Mouse (Mus musculus): ENCODE data around the gene Tmem233. TPM values are rescaled to one million over a fixed set of nuclear protein-coding genes. Genes with fewer than 3 reads are reported as not detected.

Tmem233 gene
- polyA plus RNA-seq, 1 experiment from 2014 or later = not detected

GRCm38 (mm10) chr5:116016542-116016941, 66.5 kb downstream of the Tmem233 start:
- ATAC-seq (ENCODE audit: insufficient read depth, low FRiP score, low TSS enrichment) (no peak), DNase-seq (ENCODE audit: low spot score) (no peak)
- 94% methylated on average over 5 of the region's 5 CpGs for WGBS
- Histone ChIP-seq H3K36me3 (ENCODE audit: control insufficient read depth, insufficient read depth, low read length) (peaks cover 53% of the 10 kb centered on the region), H3K4me3 (ENCODE audit: low read depth, low read length) (no peak overlapping the region), H3K27me3 (ENCODE audit: control insufficient read depth, insufficient read depth, low read length) (no peaks in the 10 kb centered on the region), H3K4me1 (ENCODE audit: control insufficient read depth, insufficient read depth, low read length) (no peaks in the 10 kb centered on the region), H3K27ac (ENCODE audit: low read depth, low read length) (no peak overlapping the region), H3K4me2 (ENCODE audit: low read depth) (no peak overlapping the region), H3K9ac (ENCODE audit: low read length) (no peak overlapping the region), H3K9me3 (ENCODE audit: control insufficient read depth, low read length) (no peaks in the 10 kb centered on the region)

DNA sequence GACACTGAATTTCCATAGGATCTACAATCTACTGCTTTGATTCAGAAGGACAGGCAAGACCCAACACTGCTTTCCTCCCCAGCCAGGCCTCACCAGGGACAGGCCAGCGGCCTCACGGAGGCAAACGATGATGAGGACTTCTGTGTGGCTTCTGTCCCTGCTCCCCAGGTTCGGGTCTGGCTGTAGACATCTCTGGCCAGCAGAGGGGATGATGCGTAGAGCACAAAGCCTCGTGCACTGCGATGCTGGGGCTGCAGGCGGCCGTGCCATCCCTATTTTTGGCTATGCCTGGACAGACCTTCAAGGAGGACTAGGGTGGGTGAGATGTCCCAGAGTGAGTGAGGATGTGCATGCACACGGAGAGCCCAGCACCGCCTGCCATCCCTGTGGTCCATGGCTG, 68.8 kb downstream of the Tmem233 start:
- no peak overlapping the region for H3K4me2 ChIP-seq (ENCODE audit: low read depth)
- ATAC-seq (ENCODE audit: insufficient read depth, low FRiP score, low TSS enrichment) (no peak), DNase-seq (ENCODE audit: low spot score) (no peak)
- peaks cover 38% of the 10 kb centered on the region for H3K36me3 ChIP-seq (ENCODE audit: control insufficient read depth, insufficient read depth, low read length)
- H3K27ac ChIP-seq (ENCODE audit: low read depth, low read length) = no peak overlapping the region
- no peaks in the 10 kb centered on the region for H3K9me3 ChIP-seq (ENCODE audit: control insufficient read depth, low read length)
- no peak overlapping the region for H3K9ac ChIP-seq (ENCODE audit: low read length)
- 96% methylated on average over 11 of the region's 11 CpGs for WGBS
- no peaks in the 10 kb centered on the region for H3K4me1 ChIP-seq (ENCODE audit: control insufficient read depth, insufficient read depth, low read length)
- no peak overlapping the region for H3K4me3 ChIP-seq (ENCODE audit: low read depth, low read length)
- H3K27me3 ChIP-seq (ENCODE audit: control insufficient read depth, insufficient read depth, low read length) = no peaks in the 10 kb centered on the region

DNA sequence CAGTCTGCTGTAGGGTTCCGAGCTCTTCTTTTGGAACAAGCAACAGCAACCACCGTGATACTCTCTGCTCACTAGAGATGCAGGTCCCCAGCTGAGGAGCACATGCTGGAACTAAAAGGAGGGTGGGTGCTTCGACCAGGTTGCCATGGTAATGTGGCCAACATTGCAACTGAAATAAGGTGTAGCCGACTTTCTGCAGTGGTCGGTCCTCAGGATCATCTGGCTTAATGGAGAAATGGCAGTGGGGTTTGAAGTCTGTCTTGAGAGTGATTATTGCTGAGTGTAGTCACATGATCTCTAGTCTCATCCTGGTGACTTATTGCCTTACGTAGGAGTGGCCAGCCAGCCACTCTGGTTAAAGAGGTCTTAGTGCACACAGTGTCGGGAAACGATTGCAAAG, 69.2 kb downstream of the Tmem233 start:
- H3K9me3 ChIP-seq (ENCODE audit: control insufficient read depth, low read length) = no peaks in the 10 kb centered on the region
- H3K27ac ChIP-seq (ENCODE audit: low read depth, low read length) = no peak overlapping the region
- no peaks in the 10 kb centered on the region for H3K27me3 ChIP-seq (ENCODE audit: control insufficient read depth, insufficient read depth, low read length)
- no peak overlapping the region for H3K4me3 ChIP-seq (ENCODE audit: low read depth, low read length)
- H3K9ac ChIP-seq (ENCODE audit: low read length) = no peak overlapping the region
- ATAC-seq (ENCODE audit: insufficient read depth, low FRiP score, low TSS enrichment) (no peak), DNase-seq (ENCODE audit: low spot score) (no peak)
- WGBS = 84% methylated on average over 8 of the region's 8 CpGs
- H3K4me2 ChIP-seq (ENCODE audit: low read depth) = no peak overlapping the region
- H3K36me3 ChIP-seq (ENCODE audit: control insufficient read depth, insufficient read depth, low read length) = peaks cover 37% of the 10 kb centered on the region
- H3K4me1 ChIP-seq (ENCODE audit: control insufficient read depth, insufficient read depth, low read length) = no peaks in the 10 kb centered on the region

GRCm38 (mm10) chr5:116012503-116012902, 70.5 kb downstream of the Tmem233 start:
- H3K4me2 ChIP-seq (ENCODE audit: low read depth) = no peak overlapping the region
- H3K27me3 ChIP-seq (ENCODE audit: control insufficient read depth, insufficient read depth, low read length) = no peaks in the 10 kb centered on the region
- no peak overlapping the region for H3K27ac ChIP-seq (ENCODE audit: low read depth, low read length)
- no peak overlapping the region for H3K9ac ChIP-seq (ENCODE audit: low read length)
- WGBS = 90% methylated on average over 7 of the region's 7 CpGs
- no peak for ATAC-seq (ENCODE audit: insufficient read depth, low FRiP score, low TSS enrichment)
- no peaks in the 10 kb centered on the region for H3K9me3 ChIP-seq (ENCODE audit: control insufficient read depth, low read length)
- no peaks in the 10 kb centered on the region for H3K4me1 ChIP-seq (ENCODE audit: control insufficient read depth, insufficient read depth, low read length)
- DNase-seq (ENCODE audit: low spot score) = no peak
- H3K4me3 ChIP-seq (ENCODE audit: low read depth, low read length) = no peak overlapping the region
- H3K36me3 ChIP-seq (ENCODE audit: control insufficient read depth, insufficient read depth, low read length) = peaks cover 30% of the 10 kb centered on the region

DNA sequence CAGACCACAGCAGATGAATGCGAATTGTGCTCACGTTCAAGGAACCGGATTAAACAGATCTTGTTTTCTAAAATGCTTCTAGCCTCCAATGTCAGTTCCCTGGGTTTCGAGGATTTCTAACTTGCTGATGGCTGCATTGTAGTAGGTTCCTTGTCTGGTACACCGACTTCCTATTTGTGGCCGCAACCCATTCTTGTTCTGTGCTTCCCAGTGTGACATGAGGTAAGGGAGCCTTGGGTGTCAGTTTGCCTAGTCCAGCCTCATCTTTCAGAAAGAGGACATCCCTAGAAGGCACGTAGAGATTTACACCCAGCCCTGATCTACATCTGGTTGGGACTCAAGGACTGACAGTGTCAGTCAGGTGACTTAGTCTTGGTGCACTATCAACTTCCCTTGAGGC, 71.3 kb downstream of the Tmem233 start:
- no peak for ATAC-seq (ENCODE audit: insufficient read depth, low FRiP score, low TSS enrichment)

DNA sequence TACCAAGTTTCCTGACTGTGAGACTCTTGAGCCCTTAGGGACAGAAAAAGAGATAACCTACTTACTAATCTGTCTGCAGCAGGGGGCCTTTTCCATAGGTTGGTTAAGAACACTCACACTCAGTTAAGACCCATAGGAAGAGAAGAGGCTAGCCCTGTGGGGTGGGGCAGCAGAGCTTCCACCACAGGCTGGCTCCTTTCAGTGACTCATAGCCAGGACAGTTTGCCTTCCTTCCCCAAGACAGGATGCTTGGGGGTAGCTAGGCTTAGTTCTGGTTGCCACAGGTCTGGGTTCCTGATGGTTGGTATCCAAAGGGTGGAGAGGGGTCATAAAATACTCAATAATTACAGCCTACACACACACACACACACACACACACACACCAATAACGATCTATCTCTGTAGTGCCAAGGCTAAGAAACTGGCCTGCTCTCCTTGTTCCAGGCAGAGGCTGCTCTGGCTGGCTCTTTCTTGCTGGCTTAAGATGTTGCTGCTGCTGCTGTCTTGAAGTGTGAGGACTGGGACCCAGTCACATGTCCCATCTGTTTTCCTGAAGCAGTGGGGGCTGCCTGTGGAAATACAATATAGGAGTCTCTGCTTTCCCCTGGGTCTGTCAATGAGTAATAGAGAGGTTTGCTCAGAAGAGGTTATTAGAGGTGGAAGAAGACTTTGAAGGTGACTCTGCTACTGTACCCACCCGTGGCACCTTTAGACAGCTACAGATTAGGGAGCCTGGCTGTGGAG, 73.0 kb downstream of the Tmem233 start:
- Histone ChIP-seq H3K27ac (ENCODE audit: low read depth, low read length) (no peak overlapping the region), H3K4me1 (ENCODE audit: control insufficient read depth, insufficient read depth, low read length) (no peaks in the 10 kb centered on the region), H3K9ac (ENCODE audit: low read length) (no peak overlapping the region), H3K36me3 (ENCODE audit: control insufficient read depth, insufficient read depth, low read length) (peaks cover 15% of the 10 kb centered on the region), H3K27me3 (ENCODE audit: control insufficient read depth, insufficient read depth, low read length) (no peaks in the 10 kb centered on the region), H3K9me3 (ENCODE audit: control insufficient read depth, low read length) (no peaks in the 10 kb centered on the region), H3K4me2 (ENCODE audit: low read depth) (no peak overlapping the region), H3K4me3 (ENCODE audit: low read depth, low read length) (no peak overlapping the region)
- no peak for DNase-seq (ENCODE audit: low spot score)
- WGBS = 85% methylated on average over 2 of the region's 2 CpGs
- no peak for ATAC-seq (ENCODE audit: insufficient read depth, low FRiP score, low TSS enrichment)

More for the DNA sequence above, 71.3 kb downstream of the Tmem233 start:
- Histone ChIP-seq H3K4me1 (ENCODE audit: control insufficient read depth, insufficient read depth, low read length) (no peaks in the 10 kb centered on the region), H3K27ac (ENCODE audit: low read depth, low read length) (no peak overlapping the region), H3K4me2 (ENCODE audit: low read depth) (no peak overlapping the region), H3K9me3 (ENCODE audit: control insufficient read depth, low read length) (no peaks in the 10 kb centered on the region), H3K4me3 (ENCODE audit: low read depth, low read length) (no peak overlapping the region), H3K9ac (ENCODE audit: low read length) (no peak overlapping the region), H3K27me3 (ENCODE audit: control insufficient read depth, insufficient read depth, low read length) (no peaks in the 10 kb centered on the region), H3K36me3 (ENCODE audit: control insufficient read depth, insufficient read depth, low read length) (peaks cover 26% of the 10 kb centered on the region)
- WGBS = 93% methylated on average over 7 of the region's 7 CpGs
- DNase-seq (ENCODE audit: low spot score) = no peak

DNA sequence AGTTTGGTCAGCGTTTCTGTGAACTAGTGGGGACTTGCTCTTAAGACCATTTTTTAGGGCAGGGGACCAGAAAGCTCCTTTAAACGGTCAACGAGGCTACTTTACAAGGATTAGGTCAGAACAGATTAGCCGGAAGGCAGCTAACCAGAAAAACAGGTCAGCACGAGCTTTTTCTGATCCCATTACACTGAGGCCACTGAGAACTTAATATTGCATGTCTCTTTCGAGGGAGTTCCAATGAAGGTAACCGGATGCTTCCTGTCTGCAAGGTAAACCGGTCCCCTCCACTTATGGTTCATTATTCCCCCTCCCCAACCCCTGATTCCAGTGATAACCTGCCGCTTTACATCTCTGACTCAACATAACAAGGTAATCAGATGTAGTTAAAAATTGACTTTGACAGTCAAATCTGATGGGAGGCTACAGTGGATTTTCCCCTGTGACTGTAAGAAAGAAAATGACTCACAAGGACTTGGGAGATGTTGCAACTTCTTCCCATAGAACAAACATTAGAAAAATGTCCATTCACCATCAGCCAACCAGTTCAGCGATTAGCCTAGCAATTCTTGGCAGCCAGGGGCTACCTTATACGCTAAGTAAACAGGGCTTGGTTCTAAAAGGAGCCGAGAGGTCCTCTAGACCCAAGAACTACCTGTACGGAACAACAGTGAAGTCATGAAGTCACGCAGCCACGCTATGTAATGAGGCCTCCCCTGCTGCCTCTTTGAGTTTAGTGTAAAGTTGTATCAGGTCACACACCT, 73.8 kb downstream of the Tmem233 start:
- Histone ChIP-seq H3K27me3 (ENCODE audit: control insufficient read depth, insufficient read depth, low read length) (no peaks in the 10 kb centered on the region), H3K4me2 (ENCODE audit: low read depth) (no peak overlapping the region), H3K4me3 (ENCODE audit: low read depth, low read length) (no peak overlapping the region), H3K27ac (ENCODE audit: low read depth, low read length) (no peak overlapping the region), H3K36me3 (ENCODE audit: control insufficient read depth, insufficient read depth, low read length) (peaks cover 9% of the 10 kb centered on the region), H3K9ac (ENCODE audit: low read length) (no peak overlapping the region), H3K4me1 (ENCODE audit: control insufficient read depth, insufficient read depth, low read length) (no peaks in the 10 kb centered on the region), H3K9me3 (ENCODE audit: control insufficient read depth, low read length) (no peaks in the 10 kb centered on the region)
- DNase-seq (ENCODE audit: low spot score) = no peak
- 84% methylated on average over 15 of the region's 15 CpGs for WGBS
- no peak for ATAC-seq (ENCODE audit: insufficient read depth, low FRiP score, low TSS enrichment)

DNA sequence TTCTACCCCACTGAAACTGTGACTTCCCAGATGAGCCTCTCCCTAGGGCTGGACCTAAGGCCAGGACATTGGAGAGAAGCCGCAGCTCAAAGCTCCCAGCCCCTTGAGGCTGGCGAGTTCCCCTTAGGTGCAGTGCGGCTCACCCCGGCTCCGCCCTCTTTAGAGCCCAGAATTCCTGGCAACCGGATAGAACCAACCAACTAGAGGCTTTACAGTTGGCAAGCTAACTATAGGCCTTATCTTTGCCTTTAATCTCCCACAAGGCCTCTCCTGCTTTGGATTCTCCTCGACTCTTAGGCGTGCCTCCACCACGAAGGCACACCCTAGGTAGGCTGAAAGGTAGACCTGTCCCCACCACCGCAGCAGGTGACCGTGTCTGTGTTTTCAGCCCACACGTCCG, 75.3 kb downstream of the Tmem233 start:
- Histone ChIP-seq H3K27ac (ENCODE audit: low read depth, low read length) (no peak overlapping the region), H3K9ac (ENCODE audit: low read length) (no peak overlapping the region), H3K36me3 (ENCODE audit: control insufficient read depth, insufficient read depth, low read length) (no peaks in the 10 kb centered on the region; the same call in 1 of the 2 replicates), H3K4me2 (ENCODE audit: low read depth) (no peak overlapping the region), H3K27me3 (ENCODE audit: control insufficient read depth, insufficient read depth, low read length) (no peaks in the 10 kb centered on the region), H3K4me3 (ENCODE audit: low read depth, low read length) (no peak overlapping the region), H3K9me3 (ENCODE audit: control insufficient read depth, low read length) (no peaks in the 10 kb centered on the region), H3K4me1 (ENCODE audit: control insufficient read depth, insufficient read depth, low read length) (no peaks in the 10 kb centered on the region)
- DNase-seq (ENCODE audit: low spot score) (no peak), ATAC-seq (ENCODE audit: insufficient read depth, low FRiP score, low TSS enrichment) (no peak)
- WGBS = 90% methylated on average over 13 of the region's 13 CpGs

All from neural tube, embryonic 11.5 days (tissue).